Mouse (Mus musculus) neural tube, embryonic 12.5 days (tissue): ENCODE data around the gene Bcar3. TPM values are rescaled to one million over a fixed set of nuclear protein-coding genes. Genes with fewer than 3 reads are reported as not detected.
"Not testable (repeated sequence)": the region's sequence is repeated elsewhere in the genome, so short reads cannot be mapped to it uniquely, and the experiment has no call there.

Experiments used
- ATAC-seq: fragments of 200-750 bp; cut with Nextera tagmentation; 2 replicates; pipeline ENCODE4 v1.8.0; 2017; ENCODE audit warnings: low read depth, mild to moderate bottlenecking, moderate TSS enrichment, moderate library complexity; ENCODE audit not compliant: low FRiP score
- H3K27ac ChIP-seq: fragments of 300-500 bp; sonication (generic); 2 replicates; pipeline ENCODE4 v1.5.1; 2016
- H3K27me3 ChIP-seq: fragments of 300-500 bp; sonication (generic); replicated peaks from 2 replicates; pipeline ENCODE4 v1.6.1; 2016; ENCODE audit warnings: mild to moderate bottlenecking
- H3K36me3 ChIP-seq: fragments of 300-500 bp; sonication (generic); 2 replicates; pipeline ENCODE4 v1.6.1; 2016; ENCODE audit warnings: mild to moderate bottlenecking
- H3K4me1 ChIP-seq: fragments of 300-500 bp; sonication (generic); 2 replicates; pipeline ENCODE4 v1.6.1; 2016
- H3K4me2 ChIP-seq: fragments of 300-500 bp; sonication (generic); replicated peaks from 2 replicates; pipeline ENCODE4 v1.6.1; 2016; ENCODE audit warnings: mild to moderate bottlenecking
- H3K4me3 ChIP-seq: fragments of 300-500 bp; sonication (generic); 2 replicates; pipeline ENCODE4 v1.5.1; 2016
- H3K9ac ChIP-seq: fragments of 300-500 bp; sonication (generic); 2 replicates; pipeline ENCODE4 v1.6.1; 2016; ENCODE audit warnings: mild to moderate bottlenecking
- H3K9me3 ChIP-seq: fragments of 300-500 bp; sonication (generic); 2 replicates; pipeline ENCODE4 v1.6.1; 2016; ENCODE audit warnings: mild to moderate bottlenecking
- WGBS: fragments of 180-500 bp; shearing (Covaris S2); methylation state at CpG from one replicate; pipeline ENCODE4 v1.1.7; 2016; 5-methylcytosine and 5-hydroxymethylcytosine counted together
- polyA plus RNA-seq: library from polyadenylated mRNA; unstranded; fragments of >200 nt; fragmentation: Nextera tagmentation; extraction: Ambion mirVana; gene quantifications from 2 replicates; pipeline ENCODE4 v1.2.1, GENCODE M21; 2016

Gene Bcar3
- polyA plus RNA-seq: 13.2 and 14.0 TPM in 2 replicates

- peaks cover 36% of the 10 kb centered on the region for H3K4me1 ChIP-seq
- H3K4me3 ChIP-seq: peak within 1 kb of the TSS; percentile 82
- no peaks in the 10 kb centered on the region for H3K27me3 ChIP-seq
- H3K9me3 ChIP-seq: no peaks in the 10 kb centered on the region
- H3K9ac ChIP-seq: peak within 1 kb of the TSS; percentile 91
- peak within 1 kb of the TSS; percentile 75 for H3K4me2 ChIP-seq
- 2% methylated on average over 37 of the region's 37 CpGs for WGBS
- H3K27ac ChIP-seq: peak within 1 kb of the TSS; percentile 99
- H3K36me3 ChIP-seq: no peaks in the 10 kb centered on the region
- peak; percentile 89 for ATAC-seq
Observed at GRCm38 (mm10) chr3:122293954-122294850, at the start of gene Bcar3. Gene Bcar3 (plus strand): TSS chr3:122294136.

DNA sequence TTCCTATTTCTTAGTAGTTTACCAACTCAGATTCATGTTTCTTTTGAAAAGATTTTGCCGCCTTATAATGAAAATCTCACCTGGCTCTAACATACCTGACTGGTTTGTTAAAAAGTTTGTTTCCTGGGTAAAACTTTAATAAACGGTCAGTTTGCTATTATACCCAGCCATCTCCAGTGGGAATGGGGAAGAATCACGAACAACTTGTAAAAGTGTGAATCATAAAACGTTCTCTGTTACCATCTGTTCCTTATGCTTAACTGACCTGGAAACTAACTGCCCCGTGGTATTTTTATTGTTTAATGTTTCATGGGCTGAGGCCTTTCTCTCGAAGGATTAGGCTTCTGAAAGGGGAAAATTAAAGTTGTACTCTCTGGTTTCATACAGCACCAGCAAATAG lies 49.2 kb upstream of the Bcar3 start:
- H3K4me3 ChIP-seq: peak overlapping the region; percentile 92
- no peak for ATAC-seq

GRCm38 (mm10) chr3:122245215-122245877 lies 48.6 kb upstream of the Bcar3 start, which contains the start of gene Gclm:
Gene Gclm (plus strand): TSS chr3:122245557.
- peak; percentile 99 for ATAC-seq
- Histone ChIP-seq H3K4me1 (peaks cover 10% of the 10 kb centered on the region), H3K27me3 (no peaks in the 10 kb centered on the region), H3K4me2 (peak within 1 kb of the TSS; percentile 73), H3K9me3 (no peaks in the 10 kb centered on the region), H3K36me3 (no peaks in the 10 kb centered on the region), H3K9ac (peak within 1 kb of the TSS; percentile 89), H3K4me3 (peak within 1 kb of the TSS; percentile 92), H3K27ac (peak within 1 kb of the TSS; percentile 90)
- WGBS: under 1% methylated on average over 77 of the region's 90 CpGs

More for the DNA sequence above, 49.2 kb upstream of the Bcar3 start:
- H3K9ac ChIP-seq: no peak overlapping the region
- H3K36me3 ChIP-seq: no peaks in the 10 kb centered on the region
- 50% methylated on average over 6 of the region's 6 CpGs for WGBS
- peaks cover 10% of the 10 kb centered on the region for H3K4me1 ChIP-seq
- no peaks in the 10 kb centered on the region for H3K9me3 ChIP-seq
- no peak overlapping the region for H3K27ac ChIP-seq
- no peaks in the 10 kb centered on the region for H3K27me3 ChIP-seq
- peak overlapping the region; percentile 73 for H3K4me2 ChIP-seq

GRCm38 (mm10) chr3:122245878-122246332 lies 48.0 kb upstream of the Bcar3 start:
- H3K27me3 ChIP-seq: no peaks in the 10 kb centered on the region
- no peaks in the 10 kb centered on the region for H3K9me3 ChIP-seq
- peak; percentile 65 for ATAC-seq
- H3K4me3 ChIP-seq: peak overlapping the region; percentile 92
- peak overlapping the region; percentile 73 for H3K4me2 ChIP-seq
- peak overlapping the region; percentile 89 for H3K9ac ChIP-seq
- peak overlapping the region; percentile 90 for H3K27ac ChIP-seq
- peaks cover 10% of the 10 kb centered on the region for H3K4me1 ChIP-seq
- no peaks in the 10 kb centered on the region for H3K36me3 ChIP-seq
- under 1% methylated on average over 50 of the region's 50 CpGs for WGBS

- Histone ChIP-seq H3K4me2 (peak overlapping the region; percentile 73), H3K4me3 (peak overlapping the region; percentile 92), H3K4me1 (peaks cover 10% of the 10 kb centered on the region), H3K9me3 (no peaks in the 10 kb centered on the region), H3K27me3 (no peaks in the 10 kb centered on the region), H3K27ac (no peak overlapping the region), H3K9ac (peak overlapping the region; percentile 89; the same call in 1 of the 2 replicates), H3K36me3 (no peaks in the 10 kb centered on the region)
- 32% methylated on average over 6 of the region's 6 CpGs for WGBS
- no peak for ATAC-seq
Observed at GRCm38 (mm10) chr3:122246406-122246805, 47.5 kb upstream of the Bcar3 start.

DNA sequence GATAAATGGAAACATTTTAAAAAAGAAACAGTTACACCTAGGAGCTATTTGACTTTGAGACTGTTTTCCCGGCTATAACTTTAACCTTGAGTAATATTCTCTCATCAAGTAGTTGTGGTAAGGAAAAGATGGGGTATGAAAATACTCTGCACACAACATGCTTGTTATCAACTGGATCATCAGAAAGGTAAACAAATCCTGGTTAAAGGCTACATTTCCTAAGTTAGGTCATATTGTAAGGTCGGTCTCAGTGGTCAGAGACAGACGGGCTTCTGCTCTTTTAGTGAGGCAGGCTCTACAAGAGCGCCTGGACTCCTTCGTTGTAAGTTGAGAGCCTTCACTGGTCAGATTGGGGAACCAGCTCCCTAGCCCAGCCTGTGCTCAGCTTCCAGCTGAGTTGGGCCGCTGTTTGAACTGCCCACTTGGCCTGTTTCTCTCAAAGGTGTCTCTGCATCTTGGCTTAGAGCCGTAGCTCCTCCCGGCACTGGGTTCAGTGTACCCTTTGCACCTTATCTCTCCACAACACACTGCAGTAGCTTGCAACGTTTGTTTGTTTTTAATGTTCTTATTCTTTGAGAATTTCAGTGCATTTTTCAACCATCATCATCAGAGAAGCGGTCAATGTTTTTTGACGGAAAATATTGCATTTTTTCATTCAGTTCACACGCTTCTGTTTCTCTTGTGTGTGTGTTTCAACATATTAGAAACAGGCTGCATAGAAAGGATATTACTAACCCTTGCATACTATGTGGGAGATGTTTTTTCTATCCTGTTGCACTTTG lies 46.8 kb upstream of the Bcar3 start:
- Histone ChIP-seq H3K9me3 (no peaks in the 10 kb centered on the region), H3K27ac (no peak overlapping the region), H3K36me3 (no peaks in the 10 kb centered on the region), H3K4me2 (peak overlapping the region; percentile 73), H3K27me3 (no peaks in the 10 kb centered on the region), H3K4me3 (no peak overlapping the region; the same call in 1 of the 2 replicates), H3K9ac (no peak overlapping the region), H3K4me1 (peaks cover 10% of the 10 kb centered on the region)
- ATAC-seq: no peak
- 68% methylated on average over 12 of the region's 12 CpGs for WGBS

GRCm38 (mm10) chr3:122247768-122248100 lies 46.2 kb upstream of the Bcar3 start:
- no peak overlapping the region for H3K9ac ChIP-seq
- ATAC-seq: no peak
- peaks cover 10% of the 10 kb centered on the region for H3K4me1 ChIP-seq
- H3K9me3 ChIP-seq: no peaks in the 10 kb centered on the region
- no peak overlapping the region for H3K27ac ChIP-seq
- no peaks in the 10 kb centered on the region for H3K27me3 ChIP-seq
- H3K36me3 ChIP-seq: no peaks in the 10 kb centered on the region
- 97% methylated on average over 2 of the region's 2 CpGs for WGBS
- H3K4me3 ChIP-seq: no peak overlapping the region
- H3K4me2 ChIP-seq: 0 out of 2 replicates have a peak overlapping the region, but pooled peaks have one; percentile 1

DNA sequence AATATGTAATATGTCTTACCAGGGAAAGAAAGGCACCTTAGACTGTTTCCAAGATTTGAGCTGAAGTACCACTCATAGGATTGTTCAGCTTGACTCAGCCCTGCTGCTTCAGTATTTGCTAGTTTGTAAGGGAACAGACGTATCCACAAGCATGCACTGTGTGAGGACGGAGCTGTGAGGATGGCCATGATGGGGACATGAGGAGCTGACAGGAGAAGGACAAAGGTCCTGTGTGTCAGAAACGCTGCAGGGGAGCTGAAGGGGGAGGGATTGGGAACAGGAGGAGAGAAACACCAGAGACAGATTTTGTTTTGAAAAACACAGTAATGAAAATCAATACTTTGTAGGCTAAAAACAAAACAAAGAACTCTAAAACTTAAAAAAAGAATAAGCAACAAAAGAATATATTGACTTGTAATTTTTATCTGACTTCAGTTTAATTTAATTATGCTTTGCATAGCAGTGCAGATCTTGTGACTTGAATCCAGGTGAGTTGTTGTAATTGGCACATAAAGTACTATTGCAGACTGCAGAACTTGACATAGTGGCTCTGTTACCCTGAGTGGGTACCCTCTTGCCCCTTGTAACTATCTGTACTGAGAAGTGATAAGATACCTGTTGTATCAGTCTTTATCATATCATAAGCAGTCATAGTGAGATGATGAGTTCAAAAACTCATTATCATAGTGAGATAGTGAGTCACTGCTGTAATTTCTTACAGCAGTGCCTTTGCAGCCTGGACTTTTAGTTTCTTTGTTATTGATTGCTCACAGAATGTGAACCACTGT lies 41.3 kb upstream of the Bcar3 start:
- Histone ChIP-seq H3K36me3 (no peaks in the 10 kb centered on the region), H3K27ac (no peak overlapping the region), H3K4me3 (no peak overlapping the region), H3K9me3 (no peaks in the 10 kb centered on the region), H3K4me2 (no peak overlapping the region), H3K4me1 (no peaks in the 10 kb centered on the region), H3K9ac (no peak overlapping the region), H3K27me3 (no peaks in the 10 kb centered on the region)
- 50% methylated on average over 3 of the region's 3 CpGs for WGBS
- ATAC-seq: no peak

GRCm38 (mm10) chr3:122254050-122254449 lies 39.9 kb upstream of the Bcar3 start:
- H3K36me3 ChIP-seq, ATAC-seq, H3K9me3 ChIP-seq, H3K4me2 ChIP-seq, H3K27me3 ChIP-seq, H3K27ac ChIP-seq, H3K9ac ChIP-seq, H3K4me1 ChIP-seq, H3K4me3 ChIP-seq: not testable (repeated sequence)
- WGBS: 87% methylated on average over 7 of the region's 7 CpGs

GRCm38 (mm10) chr3:122269986-122270385 lies 23.9 kb upstream of the Bcar3 start:
- Histone ChIP-seq H3K4me3 (no peak overlapping the region), H3K36me3 (peaks cover 7% of the 10 kb centered on the region; the same call in 1 of the 2 replicates), H3K27me3 (no peaks in the 10 kb centered on the region), H3K4me2 (no peak overlapping the region), H3K4me1 (peaks cover 4% of the 10 kb centered on the region), H3K9me3 (no peaks in the 10 kb centered on the region), H3K9ac (no peak overlapping the region), H3K27ac (no peak overlapping the region)
- 75% methylated on average over 5 of the region's 5 CpGs for WGBS
- ATAC-seq: no peak

- not testable (repeated sequence) for H3K4me3 ChIP-seq, H3K4me2 ChIP-seq, H3K27me3 ChIP-seq, H3K9ac ChIP-seq, ATAC-seq, H3K9me3 ChIP-seq, H3K27ac ChIP-seq
- WGBS: 88% methylated on average over 1 of the region's 1 CpGs
- Histone ChIP-seq H3K36me3 (peaks cover 20% of the 10 kb centered on the region), H3K4me1 (peaks cover 23% of the 10 kb centered on the region)
Observed at GRCm38 (mm10) chr3:122272565-122272964, 21.4 kb upstream of the Bcar3 start.
